Mouse (Mus musculus) myocyte (in vitro differentiated cells): ENCODE measurements at regions not wholly inside any gene's neighbourhood (a gene's known extent, or its start where the extent isn't known, plus 50 kb on each side); places are given as distances from the start of the nearest gene placed in this dataset.

ENCODE experiments used
- E2F4 ChIP-seq: IDR thresholded peaks from one replicate; pipeline ENCODE4 v1.6.1; 2011; ENCODE audit warnings: mild to moderate bottlenecking, control low read depth, moderate library complexity; ENCODE audit not compliant: insufficient read depth
- MYOD1 ChIP-seq, 3 experiments: IDR thresholded peaks; one replicate each; pipeline ENCODE4 v1.6.1; 2011; ENCODE audit warnings: control low read depth in 2 of 3, low read depth in 2 of 3, mild to moderate bottlenecking in 2 of 3, moderate library complexity in 1 of 3; ENCODE audit not compliant: insufficient read length in 2 of 3, control insufficient read depth in 1 of 3
- POLR2A ChIP-seq: IDR thresholded peaks from one replicate; pipeline ENCODE4 v1.6.1; 2011; ENCODE audit warnings: low read depth, mild to moderate bottlenecking, control low read depth, moderate library complexity; ENCODE audit not compliant: insufficient read length
- POLR2AphosphoS2 ChIP-seq: IDR thresholded peaks from one replicate; pipeline ENCODE4 v1.6.1; 2011; ENCODE audit warnings: low read depth, control low read depth; ENCODE audit not compliant: insufficient read length
- USF1 ChIP-seq: IDR thresholded peaks from one replicate; pipeline ENCODE4 v1.6.1; 2011; ENCODE audit warnings: low read depth, mild to moderate bottlenecking, control low read depth, moderate library complexity

DNA sequence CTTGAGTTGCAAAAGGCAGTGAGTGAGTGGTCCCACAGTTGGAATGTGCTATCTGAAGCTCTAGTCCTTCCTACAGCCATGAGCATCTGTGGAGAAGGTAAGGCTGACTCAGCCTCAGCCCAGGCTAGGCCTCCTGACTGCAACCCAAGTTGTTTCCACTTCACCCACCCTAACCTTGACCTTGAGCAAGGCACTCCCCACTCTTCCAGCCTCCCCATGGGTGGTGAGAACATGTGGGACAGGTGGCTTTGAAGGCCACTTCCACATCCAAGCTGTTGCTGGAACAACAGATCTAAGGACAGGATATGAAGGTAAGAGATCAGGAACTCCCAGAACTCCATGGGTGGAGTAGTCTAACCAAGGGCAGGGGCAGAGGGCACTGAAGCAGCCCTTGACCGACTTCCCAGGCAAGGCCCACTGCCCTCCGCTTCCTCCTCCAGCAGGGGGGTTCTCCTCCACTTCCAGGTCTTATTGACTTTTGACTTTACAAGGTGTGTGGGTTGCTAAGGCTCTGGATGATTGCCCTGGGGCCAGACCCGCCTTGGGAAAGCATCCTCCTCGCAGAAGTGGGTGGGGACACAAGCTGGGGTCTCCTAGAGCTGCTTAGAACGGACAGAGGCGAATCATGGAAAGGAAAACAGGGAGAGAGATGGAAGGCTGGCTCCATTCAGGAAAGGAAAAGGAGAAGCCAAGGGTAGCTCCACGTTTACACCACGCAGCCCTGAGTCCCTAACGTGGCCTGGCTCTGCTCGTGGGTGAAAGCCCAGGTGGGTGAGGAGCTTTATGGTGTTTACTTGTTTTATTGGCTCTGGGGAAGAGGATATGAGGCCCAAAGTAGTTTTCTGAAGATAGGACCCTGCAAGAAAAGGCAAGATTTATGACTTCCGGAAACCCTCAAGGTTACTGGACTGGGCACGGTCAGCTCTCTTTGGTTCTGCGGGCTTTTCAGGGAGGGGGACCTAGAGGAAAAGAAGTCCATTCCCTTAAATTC, 144.3 kb upstream of the Gm12830 start:
- TF ChIP-seq POLR2A (no peak), E2F4 (no peak), POLR2AphosphoS2 (no peak), USF1 (no peak), MYOD1 (IDR thresholded peaks at IDR 0.05; ENCODE audit: control insufficient read depth in 1 of 3, insufficient read length in 2 of 3, low read depth in 2 of 3) (no peak)
